Mouse (Mus musculus) embryonic facial prominence, embryonic 10.5 days (tissue): ENCODE results near the gene Pank2. TPM values are rescaled to one million over a fixed set of nuclear protein-coding genes. Genes with fewer than 3 reads are reported as not detected.
"Not testable (repeated sequence)": the region's sequence is repeated elsewhere in the genome, so short reads cannot be mapped to it uniquely, and the experiment has no call there.

Experiments used
- DNase-seq: peaks from one replicate; pipeline ENCODE4 v3.0.0-alpha.2; 2017; ENCODE audit warnings: low spot score
- H3K27ac ChIP-seq: fragments of 300-500 bp; sonication (generic); replicated peaks from 2 replicates; pipeline ENCODE4 v1.5.1; 2016; ENCODE audit warnings: mild to moderate bottlenecking
- H3K27me3 ChIP-seq: fragments of 300-500 bp; sonication (generic); replicated peaks from 2 replicates; pipeline ENCODE4 v1.6.1; 2016; ENCODE audit warnings: low read depth, mild to moderate bottlenecking; ENCODE audit not compliant: poor library complexity, severe bottlenecking
- H3K36me3 ChIP-seq: fragments of 300-500 bp; sonication (generic); replicated peaks from 2 replicates; pipeline ENCODE4 v1.6.1; 2016; ENCODE audit warnings: mild to moderate bottlenecking, moderate library complexity
- H3K4me1 ChIP-seq: fragments of 300-500 bp; sonication (generic); 2 replicates; pipeline ENCODE4 v1.6.1; 2016
- H3K4me3 ChIP-seq: fragments of 300-500 bp; sonication (generic); 2 replicates; pipeline ENCODE4 v1.5.1; 2016; ENCODE audit warnings: mild to moderate bottlenecking, moderate library complexity
- H3K9me3 ChIP-seq: fragments of 300-500 bp; sonication (generic); 2 replicates; pipeline ENCODE4 v1.6.1; 2016; ENCODE audit warnings: mild to moderate bottlenecking
- WGBS: fragments of 180-500 bp; shearing (Covaris S2); methylation state at CpG from one replicate; pipeline ENCODE4 v1.1.7; 2016; 5-methylcytosine and 5-hydroxymethylcytosine counted together
- polyA plus RNA-seq: library from polyadenylated mRNA; unstranded; fragments of >200 nt; fragmentation: Nextera tagmentation; extraction: Ambion mirVana; gene quantifications from 2 replicates; pipeline ENCODE4 v1.2.1, GENCODE M21; 2016

Pank2 gene
- polyA plus RNA-seq, 1 experiment from 2014 or later, result 44.2 TPM

DNA sequence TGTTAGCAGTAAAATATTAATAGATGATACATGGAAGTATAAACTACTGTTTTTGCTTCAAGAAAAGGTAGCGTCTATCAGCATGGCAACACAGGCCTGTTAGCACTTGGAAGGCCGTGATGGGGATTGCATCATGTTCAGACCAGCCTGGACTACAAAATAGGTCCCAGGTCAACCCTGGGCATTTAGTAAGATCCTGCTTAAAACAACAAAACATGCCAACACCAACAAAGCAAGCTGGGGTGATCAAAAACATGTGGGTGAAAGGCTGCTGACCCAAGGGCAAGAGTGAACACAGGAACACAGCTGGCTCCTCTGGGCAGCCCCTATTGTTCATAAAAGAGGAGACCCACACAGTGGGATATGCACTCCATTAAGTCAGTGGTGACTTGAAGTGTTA lies 45.5 kb downstream of the Pank2 start:
- H3K9me3 ChIP-seq, result no peaks in the 10 kb centered on the region
- no peak overlapping the region for H3K4me3 ChIP-seq
- H3K36me3 ChIP-seq, result peaks cover 34% of the 10 kb centered on the region
- H3K4me1 ChIP-seq, result peaks cover 4% of the 10 kb centered on the region
- H3K27me3 ChIP-seq, result no peaks in the 10 kb centered on the region
- WGBS, result 58% methylated on average over 2 of the region's 2 CpGs
- no peak for DNase-seq
- H3K27ac ChIP-seq, result no peak overlapping the region

DNA sequence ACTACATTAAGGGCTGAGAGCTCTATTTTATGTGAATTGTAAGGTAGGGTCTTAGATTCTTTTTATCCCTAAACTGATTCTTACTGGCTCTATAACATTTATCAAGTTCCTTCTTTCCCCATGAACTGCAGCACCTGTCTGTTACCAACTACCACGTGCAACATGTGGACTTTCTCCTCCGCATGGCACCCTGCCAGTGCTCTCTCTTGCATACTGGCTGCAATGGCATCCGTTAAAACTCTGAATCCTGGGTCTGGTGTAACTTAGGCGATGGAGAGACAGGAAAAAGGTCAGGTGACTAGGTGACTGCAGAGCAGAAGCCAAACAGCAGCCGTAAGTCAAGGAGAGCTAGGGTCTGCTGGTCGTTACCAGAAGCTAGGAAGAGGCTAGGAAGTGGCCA lies 47.0 kb downstream of the Pank2 start:
- H3K27me3 ChIP-seq, result no peaks in the 10 kb centered on the region
- H3K36me3 ChIP-seq, result peaks cover 19% of the 10 kb centered on the region
- no peak for DNase-seq
- H3K27ac ChIP-seq, result no peak overlapping the region
- no peak overlapping the region for H3K4me3 ChIP-seq
- peaks cover 4% of the 10 kb centered on the region for H3K4me1 ChIP-seq
- 66% methylated on average over 6 of the region's 6 CpGs for WGBS
- H3K9me3 ChIP-seq, result no peaks in the 10 kb centered on the region

- no peak overlapping the region for H3K27ac ChIP-seq
- H3K4me3 ChIP-seq, result no peak overlapping the region
- H3K9me3 ChIP-seq, result peaks cover 22% of the 10 kb centered on the region
- DNase-seq, result no peak
- H3K4me1 ChIP-seq, result no peaks in the 10 kb centered on the region
- H3K36me3 ChIP-seq, result peaks cover 17% of the 10 kb centered on the region
- WGBS, result 83% methylated on average over 2 of the region's 2 CpGs
- no peaks in the 10 kb centered on the region for H3K27me3 ChIP-seq
These were observed 53.9 kb downstream of the Pank2 start for GRCm38 (mm10) chr2:131316167-131316566.

- no peaks in the 10 kb centered on the region for H3K4me1 ChIP-seq
- no peaks in the 10 kb centered on the region for H3K27me3 ChIP-seq
- peaks cover 22% of the 10 kb centered on the region for H3K9me3 ChIP-seq
- H3K36me3 ChIP-seq, result peaks cover 13% of the 10 kb centered on the region
- no peak overlapping the region for H3K4me3 ChIP-seq
- no peak overlapping the region for H3K27ac ChIP-seq
- WGBS, result 77% methylated on average over 6 of the region's 6 CpGs
- DNase-seq, result no peak
These were observed 57.1 kb downstream of the Pank2 start for GRCm38 (mm10) chr2:131319401-131319800.

DNA sequence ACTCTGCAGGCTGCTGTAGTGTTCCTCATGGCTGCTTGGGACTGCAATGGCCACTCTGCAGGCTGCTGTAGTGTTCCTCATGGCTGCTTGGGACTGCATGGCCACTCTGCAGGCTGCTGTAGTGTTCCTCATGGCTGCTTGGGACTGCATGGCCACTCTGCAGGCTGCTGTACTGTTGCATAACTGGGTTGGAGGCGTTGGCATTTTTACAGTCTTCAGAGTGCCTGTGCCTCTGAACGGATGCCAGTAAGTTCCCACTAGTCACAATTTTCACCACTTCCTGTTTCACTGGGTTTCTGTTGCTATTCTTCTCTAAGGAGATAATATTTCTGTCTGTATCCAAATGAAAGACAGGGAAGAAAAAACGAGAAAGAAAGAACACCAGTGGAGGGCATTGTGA lies 58.9 kb downstream of the Pank2 start:
- 82% methylated on average over 3 of the region's 3 CpGs for WGBS
- not testable (repeated sequence) for H3K36me3 ChIP-seq, H3K4me1 ChIP-seq, H3K27me3 ChIP-seq, H3K4me3 ChIP-seq, DNase-seq, H3K27ac ChIP-seq
- peaks cover 20% of the 10 kb centered on the region for H3K9me3 ChIP-seq

GRCm38 (mm10) chr2:131323675-131324074 lies 61.4 kb downstream of the Pank2 start:
- H3K4me1 ChIP-seq, result no peaks in the 10 kb centered on the region
- H3K36me3 ChIP-seq, result peaks cover 5% of the 10 kb centered on the region; the same call in 1 of the 2 replicates
- WGBS, result 81% methylated on average over 1 of the region's 1 CpGs

GRCm38 (mm10) chr2:131326044-131326443 lies 63.7 kb downstream of the Pank2 start:
- DNase-seq, result no peak
- Histone ChIP-seq H3K27ac (no peak overlapping the region), H3K4me3 (no peak overlapping the region), H3K36me3 (no peaks in the 10 kb centered on the region), H3K9me3 (no peaks in the 10 kb centered on the region), H3K27me3 (no peaks in the 10 kb centered on the region), H3K4me1 (no peaks in the 10 kb centered on the region)
- 77% methylated on average over 3 of the region's 3 CpGs for WGBS

More at GRCm38 (mm10) chr2:131323675-131324074, 61.4 kb downstream of the Pank2 start:
- no peaks in the 10 kb centered on the region for H3K27me3 ChIP-seq
- H3K9me3 ChIP-seq, result peaks cover 6% of the 10 kb centered on the region
- DNase-seq, result no peak
- H3K4me3 ChIP-seq, result no peak overlapping the region
- H3K27ac ChIP-seq, result no peak overlapping the region

GRCm38 (mm10) chr2:131328981-131329380 lies 66.7 kb downstream of the Pank2 start:
- Histone ChIP-seq H3K36me3 (no peaks in the 10 kb centered on the region), H3K4me1 (no peaks in the 10 kb centered on the region), H3K9me3 (no peaks in the 10 kb centered on the region), H3K27me3 (no peaks in the 10 kb centered on the region), H3K4me3 (no peak overlapping the region), H3K27ac (no peak overlapping the region)
- DNase-seq, result no peak
- WGBS, result 96% methylated on average over 1 of the region's 1 CpGs

DNA sequence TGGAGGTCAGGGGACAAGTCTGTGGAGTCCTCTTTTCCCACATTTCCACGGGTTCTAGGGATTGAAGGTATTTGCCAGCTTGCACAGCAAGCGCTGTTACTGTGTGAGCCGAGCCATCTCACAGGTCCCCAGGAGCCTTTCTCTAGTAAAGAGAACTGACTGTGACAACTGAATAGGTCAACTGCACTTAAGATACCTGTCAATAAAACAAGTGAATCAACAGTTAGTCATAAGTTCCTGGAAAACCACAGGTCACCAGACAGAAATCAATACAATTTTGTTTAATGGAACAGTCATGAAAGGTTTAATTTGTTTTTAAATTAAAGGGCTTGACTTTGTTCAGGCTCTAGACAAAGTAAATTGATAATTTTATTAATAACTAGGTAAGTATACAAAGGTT lies 68.3 kb downstream of the Pank2 start:
- H3K4me1 ChIP-seq, result no peaks in the 10 kb centered on the region
- no peak overlapping the region for H3K27ac ChIP-seq
- DNase-seq, result no peak
- 86% methylated on average over 3 of the region's 3 CpGs for WGBS
- H3K27me3 ChIP-seq, result no peaks in the 10 kb centered on the region
- no peaks in the 10 kb centered on the region for H3K9me3 ChIP-seq
- no peak overlapping the region for H3K4me3 ChIP-seq
- H3K36me3 ChIP-seq, result no peaks in the 10 kb centered on the region

- H3K4me1 ChIP-seq, result peaks cover 2% of the 10 kb centered on the region; the same call in 1 of the 2 replicates
- no peaks in the 10 kb centered on the region for H3K9me3 ChIP-seq
- H3K27me3 ChIP-seq, result no peaks in the 10 kb centered on the region
- H3K4me3 ChIP-seq, result no peak overlapping the region
- H3K36me3 ChIP-seq, result no peaks in the 10 kb centered on the region
- DNase-seq, result no peak
- WGBS, result 91% methylated on average over 6 of the region's 6 CpGs
- no peak overlapping the region for H3K27ac ChIP-seq
These were observed 75.3 kb downstream of the Pank2 start for GRCm38 (mm10) chr2:131337602-131338001.

DNA sequence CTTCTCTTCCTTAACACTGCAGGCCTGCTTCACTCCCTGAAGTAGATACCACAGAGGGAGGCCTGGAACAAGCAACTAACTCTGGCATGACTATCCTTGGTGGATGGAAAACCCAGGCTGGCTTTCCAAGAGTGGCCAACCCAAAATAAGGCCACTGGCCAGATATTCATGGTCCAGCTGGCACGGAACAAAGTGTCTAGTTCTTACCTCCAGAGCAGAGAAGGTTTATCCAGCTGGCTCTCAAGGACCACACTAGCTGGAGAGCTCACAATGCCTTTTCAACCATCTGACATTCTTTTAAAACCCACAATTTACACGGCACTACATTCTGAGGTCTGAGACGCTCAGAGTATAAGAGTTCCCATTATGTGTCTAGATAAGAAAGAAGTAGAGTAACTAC lies 82.2 kb downstream of the Pank2 start:
- no peak for DNase-seq
- 77% methylated on average over 3 of the region's 3 CpGs for WGBS
- Histone ChIP-seq H3K9me3 (no peaks in the 10 kb centered on the region), H3K4me3 (no peak overlapping the region), H3K4me1 (peaks cover 16% of the 10 kb centered on the region; the same call in 1 of the 2 replicates), H3K27ac (no peak overlapping the region), H3K27me3 (no peaks in the 10 kb centered on the region), H3K36me3 (no peaks in the 10 kb centered on the region)

DNA sequence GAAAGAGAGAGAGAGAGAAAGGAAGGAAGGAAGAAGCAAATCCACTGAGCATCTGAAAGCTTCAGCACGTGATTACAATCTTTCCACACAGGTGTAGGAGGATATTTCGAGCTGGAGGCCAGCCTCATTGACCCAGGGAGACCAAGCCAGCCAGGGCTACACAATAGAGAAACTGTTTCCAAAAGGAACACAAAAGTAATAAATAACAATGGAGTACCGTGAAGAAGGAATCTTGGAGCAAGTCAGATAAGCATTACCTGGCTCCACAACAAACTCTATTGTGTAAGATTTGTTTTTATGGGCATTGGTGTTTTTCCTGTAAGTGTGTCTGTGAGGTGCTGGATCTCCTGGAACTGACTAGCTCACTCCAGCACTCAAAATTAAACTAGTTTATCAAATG lies 83.3 kb downstream of the Pank2 start:
- H3K36me3 ChIP-seq, result no peaks in the 10 kb centered on the region
- H3K27me3 ChIP-seq, result no peaks in the 10 kb centered on the region
- H3K4me3 ChIP-seq, result no peak overlapping the region
- H3K27ac ChIP-seq, result no peak overlapping the region
- peaks cover 16% of the 10 kb centered on the region; the same call in 1 of the 2 replicates for H3K4me1 ChIP-seq
- H3K9me3 ChIP-seq, result no peaks in the 10 kb centered on the region
- no peak for DNase-seq
- 68% methylated on average over 3 of the region's 3 CpGs for WGBS
